ENCODE assay signal across 21 mouse cellular contexts in genomic region chr17:34188986-34189385, GRCm38 (mm10). TPM values are rescaled to one million over a fixed set of nuclear protein-coding genes. Genes with fewer than 3 reads are reported as not detected.
A peak's percentile ranks its signal among the peaks of the same experiment; 100 is the strongest.
DNase-seq lines count a peak whose midpoint lies in the region; ATAC-seq and TF ChIP-seq lines count a peak whose summit lies in the region.
"Had no signal": no experiment of that assay in that cellular context is flagged by ENCODE, and none has a peak within 500 bp of the region (broad histone marks: within the 10 kb centered on the region; RNA-seq: fewer than 3 reads in every experiment).

No protein-coding gene starts in this region.

- no peak for TF ChIP-seq CTCF in spleen, adult 2 months (IDR thresholded peaks at IDR 0.05; ENCODE audit: extremely low read depth, insufficient read depth, insufficient read length, insufficient replicate concordance)
- no peak for TF ChIP-seq CTCF in bone marrow, adult 2 months (IDR thresholded peaks at IDR 0.05; ENCODE audit: control insufficient read depth, insufficient read depth, low read length)
- no peak for TF ChIP-seq CTCF in cerebellum, adult 2 months (IDR thresholded peaks at IDR 0.05; ENCODE audit: borderline replicate concordance, insufficient read depth, low read depth, low read length)

- H3K9ac ChIP-seq in heart, embryonic 16.5 days (ENCODE audit: low read length), result no peak overlapping the region

- H3K4me3 ChIP-seq in heart, embryonic 16.5 days (ENCODE audit: low read length), result no peak overlapping the region
- H3K4me3 ChIP-seq in spleen, adult 2 months (ENCODE audit: extremely low read depth, insufficient read depth, insufficient read length), result peak overlapping the region; percentile 54
- H3K4me3 ChIP-seq in bone marrow, adult 2 months (replicated peaks; ENCODE audit: control insufficient read depth, low read depth, low read length), result peak overlapping the region; percentile 34
- H3K4me3 ChIP-seq in macrophage (ENCODE audit: inconsistent target), result peak overlapping the region; percentile 11; the same call in 1 of the 2 replicates
- no peak overlapping the region for H3K4me3 ChIP-seq in cerebellum, adult 2 months (replicated peaks; ENCODE audit: insufficient read depth, low read depth, low read length)

- no peak for DNase-seq in heart, adult 18-20 months
- no peak for DNase-seq in spleen, adult 2 months (ENCODE audit: low read depth in 1 of 2, low spot score in 2 of 2)
- no peak for DNase-seq in spleen, postnatal 36 days (ENCODE audit: low spot score in 2 of 2)
- no peak for DNase-seq in cerebellum, adult 2 months
- DNase-seq: adrenal gland, adult 8-10 months; adrenal gland, postnatal 36 days; cerebellum, adult 11-12 months; cerebellum, adult 9-11 months; cerebellum, postnatal 36 days; gastrocnemius, postnatal 10 days; heart, postnatal 10 days had no signal

- TF ChIP-seq POLR2A in spleen, adult 2 months (IDR thresholded peaks at IDR 0.05; ENCODE audit: low read depth, low read length), result no peak
- no peak for TF ChIP-seq POLR2A in bone marrow, adult 2 months (IDR thresholded peaks at IDR 0.05; ENCODE audit: borderline replicate concordance, control insufficient read depth, low read depth, low read length)
- TF ChIP-seq POLR2A in cerebellum, adult 2 months (IDR thresholded peaks at IDR 0.05; ENCODE audit: borderline replicate concordance, insufficient read depth, low read length), result no peak

- peaks cover 7% of the 10 kb centered on the region for H3K4me1 ChIP-seq in heart, embryonic 16.5 days (ENCODE audit: control insufficient read depth, insufficient read depth, low read length)
- peaks cover 21% of the 10 kb centered on the region; the same call in 1 of the 2 replicates for H3K4me1 ChIP-seq in spleen, adult 2 months (ENCODE audit: control insufficient read depth, insufficient read depth, insufficient read length)
- H3K4me1 ChIP-seq in bone marrow, adult 2 months (ENCODE audit: control insufficient read depth, insufficient read depth, low read length), result peaks cover 2% of the 10 kb centered on the region
- no peaks in the 10 kb centered on the region for H3K4me1 ChIP-seq in cerebellum, adult 2 months (ENCODE audit: control insufficient read depth, insufficient read depth, low read length)

- H3K27ac ChIP-seq in heart, embryonic 16.5 days (ENCODE audit: low read length), result no peak overlapping the region
- peak overlapping the region; percentile 38; the same call in 1 of the 2 replicates for H3K27ac ChIP-seq in spleen, adult 2 months (ENCODE audit: insufficient read depth, low read length)
- H3K27ac ChIP-seq in bone marrow, adult 2 months (ENCODE audit: control insufficient read depth, insufficient read depth, low read depth, low read length, poor library complexity), result no peak overlapping the region
- no peak overlapping the region for H3K27ac ChIP-seq in macrophage
- H3K27ac ChIP-seq in cerebellum, adult 2 months (ENCODE audit: insufficient read depth, low read length), result no peak overlapping the region
- H3K27ac ChIP-seq: embryonic facial prominence, embryonic 13.5 days; forebrain, embryonic 12.5 days; heart, embryonic 13.5 days; hindbrain, embryonic 10.5 days; hindbrain, embryonic 14.5 days had no signal

- ATAC-seq in heart, embryonic 16.5 days (replicated peaks; ENCODE audit: extremely low read depth, insufficient read depth, low FRiP score), result no peak
- ATAC-seq: forebrain, embryonic 16.5 days had no signal

- H3K36me3 ChIP-seq in heart, embryonic 16.5 days (ENCODE audit: control insufficient read depth, insufficient read depth), result no peaks in the 10 kb centered on the region
- peaks cover 39% of the 10 kb centered on the region for H3K36me3 ChIP-seq in spleen, adult 2 months (ENCODE audit: control insufficient read depth, insufficient read depth, low read length)
- H3K36me3 ChIP-seq in macrophage (ENCODE audit: inconsistent target), result peaks cover 50% of the 10 kb centered on the region
- H3K36me3 ChIP-seq: embryonic facial prominence, embryonic 13.5 days; forebrain, embryonic 12.5 days; heart, embryonic 13.5 days; hindbrain, embryonic 10.5 days had no signal

- H3K4me2 ChIP-seq in heart, embryonic 16.5 days (ENCODE audit: low read depth, low read length), result 0 out of 2 replicates have a peak overlapping the region, but pooled peaks have one; percentile 19

- H3K27me3 ChIP-seq in heart, embryonic 16.5 days (ENCODE audit: control insufficient read depth, insufficient read depth, low read length), result peaks cover 45% of the 10 kb centered on the region
- no peaks in the 10 kb centered on the region for H3K27me3 ChIP-seq in spleen, adult 2 months (ENCODE audit: control insufficient read depth, insufficient read depth, low read length)
- peaks cover 2% of the 10 kb centered on the region; the same call in 1 of the 2 replicates for H3K27me3 ChIP-seq in cerebellum, adult 2 months (ENCODE audit: control insufficient read depth, insufficient read depth, low read length)

- H3K79me2 ChIP-seq in macrophage (ENCODE audit: inconsistent target), result peaks cover 92% of the 10 kb centered on the region

- WGBS in heart, embryonic 16.5 days, result 76% methylated on average over 6 of the region's 6 CpGs
- 39% methylated on average over 6 of the region's 6 CpGs for WGBS in spleen, adult 2 months
- WGBS in bone marrow, adult 2 months, result 34% methylated on average over 6 of the region's 6 CpGs
- WGBS in macrophage (ENCODE audit: missing documents), result 50% methylated on average over 6 of the region's 6 CpGs
- WGBS in cerebellum, adult 2 months, result 82% methylated on average over 6 of the region's 6 CpGs

- no peaks in the 10 kb centered on the region for H3K9me3 ChIP-seq in heart, embryonic 16.5 days (replicated peaks; ENCODE audit: control insufficient read depth, low read length)
- H3K9me3 ChIP-seq: embryonic facial prominence, embryonic 13.5 days; forebrain, embryonic 12.5 days; G1E; heart, embryonic 13.5 days; hindbrain, embryonic 10.5 days had no signal

RNA-seq across cellular contexts. Expression of gene Psmb9, which starts 1.4 kb away (rescaled TPM):
- polyA plus RNA-seq in heart, embryonic 16.5 days (2015; fragmentation: Nextera tagmentation; extraction: Ambion mirVana), result 15.0 and 32.2 TPM in 2 replicates
- total RNA-seq in heart, adult 18-20 months (2021), result 10 to 100 TPM; 13.1 to 25.3 TPM
- 159 and 225 TPM in 2 replicates for polyA plus RNA-seq in spleen, adult 2 months (2012; rRNA removed)
- 111 and 156 TPM in 2 replicates for polyA plus RNA-seq in bone marrow, adult 2 months (2011; ENCODE audit: insufficient read depth, insufficient read length, low replicate concordance, missing spikeins)
- 100 to 1,000 TPM in 8 of 26 experiments, 10 to 100 TPM in 14, 1 to 10 TPM in 4; 4.6 to 202 (median 57.0) TPM for total RNA-seq in macrophage (2018; cell fraction: chromatin; rRNA removed)
- total RNA-seq in macrophage (2018; cell fraction: cytosol; rRNA removed), result 100 to 1,000 TPM in 13 of 26 experiments, 10 to 100 TPM in 13; 54.1 to 283 (median 132) TPM
- total RNA-seq in macrophage (2018; cell fraction: nucleus; rRNA removed), result 100 to 1,000 TPM in 14 of 26 experiments, 10 to 100 TPM in 12; 11.4 to 212 (median 114) TPM
- polyA plus RNA-seq in macrophage (2018), result 38.9 to 88.0 TPM (median 49.9 TPM) in 3 replicates
- polyA plus RNA-seq in cerebellum, adult 2 months (2012; rRNA removed), result 2.2 and 2.7 TPM in 2 replicates

RNA-seq across cellular contexts. Expression of gene Tap1, which starts 1.6 kb away (rescaled TPM):
- 5.7 and 11.1 TPM in 2 replicates for polyA plus RNA-seq in heart, embryonic 16.5 days (2015; fragmentation: Nextera tagmentation; extraction: Ambion mirVana)
- 10 to 100 TPM in 1 of 2 experiments, 1 to 10 TPM in 1; 5.7 to 11.4 TPM for total RNA-seq in heart, adult 18-20 months (2021)
- polyA plus RNA-seq in spleen, adult 2 months (2012; rRNA removed), result 144 and 178 TPM in 2 replicates
- 34.1 and 55.9 TPM in 2 replicates for polyA plus RNA-seq in bone marrow, adult 2 months (2011; ENCODE audit: insufficient read depth, insufficient read length, low replicate concordance, missing spikeins)
- total RNA-seq in macrophage (2018; cell fraction: chromatin; rRNA removed), result 100 to 1,000 TPM in 16 of 26 experiments, 10 to 100 TPM in 10; 40.1 to 681 (median 309) TPM
- total RNA-seq in macrophage (2018; cell fraction: cytosol; rRNA removed), result 100 to 1,000 TPM in 17 of 26 experiments, 10 to 100 TPM in 9; 52.5 to 419 (median 174) TPM
- total RNA-seq in macrophage (2018; cell fraction: nucleus; rRNA removed), result 100 to 1,000 TPM; 107 to 833 (median 459) TPM
- 42.0 to 121 TPM (median 79.2 TPM) in 3 replicates for polyA plus RNA-seq in macrophage (2018)
- 2.6 and 2.7 TPM in 2 replicates for polyA plus RNA-seq in cerebellum, adult 2 months (2012; rRNA removed)

RNA-seq across cellular contexts. Expression of gene Psmb8, which starts 8.5 kb away (rescaled TPM):
- polyA plus RNA-seq in heart, embryonic 16.5 days (2015; fragmentation: Nextera tagmentation; extraction: Ambion mirVana), result 31.8 and 87.6 TPM in 2 replicates
- 10 to 100 TPM; 19.5 to 34.4 TPM for total RNA-seq in heart, adult 18-20 months (2021)
- polyA plus RNA-seq in spleen, adult 2 months (2012; rRNA removed), result 260 and 307 TPM in 2 replicates
- polyA plus RNA-seq in bone marrow, adult 2 months (2011; ENCODE audit: insufficient read depth, insufficient read length, low replicate concordance, missing spikeins), result 35.3 and 68.8 TPM in 2 replicates
- 100 to 1,000 TPM in 7 of 26 experiments, 10 to 100 TPM in 16, 1 to 10 TPM in 3; 8.6 to 193 (median 70.0) TPM for total RNA-seq in macrophage (2018; cell fraction: chromatin; rRNA removed)
- total RNA-seq in macrophage (2018; cell fraction: cytosol; rRNA removed), result 100 to 1,000 TPM; 160 to 774 (median 378) TPM
- 100 to 1,000 TPM in 15 of 26 experiments, 10 to 100 TPM in 11; 27.4 to 293 (median 118) TPM for total RNA-seq in macrophage (2018; cell fraction: nucleus; rRNA removed)
- polyA plus RNA-seq in macrophage (2018), result 147 to 329 TPM (median 288 TPM) in 3 replicates
- 5.8 and 7.3 TPM in 2 replicates for polyA plus RNA-seq in cerebellum, adult 2 months (2012; rRNA removed)

RNA-seq across cellular contexts. Expression of gene Tap2, which starts 14.3 kb away (rescaled TPM):
- 10.9 and 21.4 TPM in 2 replicates for polyA plus RNA-seq in heart, embryonic 16.5 days (2015; fragmentation: Nextera tagmentation; extraction: Ambion mirVana)
- 10 to 100 TPM; 25.3 to 33.3 TPM for total RNA-seq in heart, adult 18-20 months (2021)
- polyA plus RNA-seq in spleen, adult 2 months (2012; rRNA removed), result 83.0 and 111 TPM in 2 replicates
- polyA plus RNA-seq in bone marrow, adult 2 months (2011; ENCODE audit: insufficient read depth, insufficient read length, low replicate concordance, missing spikeins), result 50.7 and 54.8 TPM in 2 replicates
- 100 to 1,000 TPM in 5 of 26 experiments, 10 to 100 TPM in 21; 11.9 to 205 (median 50.9) TPM for total RNA-seq in macrophage (2018; cell fraction: chromatin; rRNA removed)
- total RNA-seq in macrophage (2018; cell fraction: cytosol; rRNA removed), result 100 to 1,000 TPM in 11 of 26 experiments, 10 to 100 TPM in 15; 27.8 to 170 (median 64.7) TPM
- 100 to 1,000 TPM in 15 of 26 experiments, 10 to 100 TPM in 11; 56.8 to 387 (median 149) TPM for total RNA-seq in macrophage (2018; cell fraction: nucleus; rRNA removed)
- 26.1 to 58.7 TPM (median 37.6 TPM) in 3 replicates for polyA plus RNA-seq in macrophage (2018)
- 9.1 and 10.0 TPM in 2 replicates for polyA plus RNA-seq in cerebellum, adult 2 months (2012; rRNA removed)

RNA-seq across cellular contexts. Expression of gene H2-DMb1, which starts 36.1 kb away (rescaled TPM):
- polyA plus RNA-seq in heart, embryonic 16.5 days (2015; fragmentation: Nextera tagmentation; extraction: Ambion mirVana), result 2.3 and 4.0 TPM in 2 replicates
- 1 to 10 TPM; 3.0 to 3.9 TPM for total RNA-seq in heart, adult 18-20 months (2021)
- polyA plus RNA-seq in spleen, adult 2 months (2012; rRNA removed), result 322 and 426 TPM in 2 replicates
- 42.1 and 59.8 TPM in 2 replicates for polyA plus RNA-seq in bone marrow, adult 2 months (2011; ENCODE audit: insufficient read depth, insufficient read length, low replicate concordance, missing spikeins)
- total RNA-seq in macrophage (2018; cell fraction: chromatin; rRNA removed), result 10 to 100 TPM in 8 of 26 experiments, 1 to 10 TPM in 18; 1.2 to 20.1 (median 8.1) TPM
- total RNA-seq in macrophage (2018; cell fraction: cytosol; rRNA removed), result 10 to 100 TPM; 27.0 to 79.7 (median 49.7) TPM
- 10 to 100 TPM; 11.2 to 50.6 (median 30.8) TPM for total RNA-seq in macrophage (2018; cell fraction: nucleus; rRNA removed)
- polyA plus RNA-seq in macrophage (2018), result 26.4 to 54.6 TPM (median 34.2 TPM) in 3 replicates
- 1.8 and 3.0 TPM in 2 replicates for polyA plus RNA-seq in cerebellum, adult 2 months (2012; rRNA removed)

Comparison
In these comparisons a context has a peak if more than half of its experiments do, and no peak if none do; other contexts are left out.
1. H3K4me3 ChIP-seq: peak in spleen, adult 2 months (single experiment), bone marrow, adult 2 months (single experiment) and macrophage (single experiment); none in heart, embryonic 16.5 days (single experiment) and cerebellum, adult 2 months (single experiment).